Mouse (Mus musculus) MN1 (cell line): ENCODE data around the gene Pym1.
A peak's percentile ranks its signal among the peaks of the same experiment; 100 is the strongest.

ENCODE experiments used
- DNase-seq: peaks from one replicate; pipeline ENCODE4 v3.0.0-alpha.2; 2016; ENCODE audit warnings: low spot score

The Pym1 gene

DNA sequence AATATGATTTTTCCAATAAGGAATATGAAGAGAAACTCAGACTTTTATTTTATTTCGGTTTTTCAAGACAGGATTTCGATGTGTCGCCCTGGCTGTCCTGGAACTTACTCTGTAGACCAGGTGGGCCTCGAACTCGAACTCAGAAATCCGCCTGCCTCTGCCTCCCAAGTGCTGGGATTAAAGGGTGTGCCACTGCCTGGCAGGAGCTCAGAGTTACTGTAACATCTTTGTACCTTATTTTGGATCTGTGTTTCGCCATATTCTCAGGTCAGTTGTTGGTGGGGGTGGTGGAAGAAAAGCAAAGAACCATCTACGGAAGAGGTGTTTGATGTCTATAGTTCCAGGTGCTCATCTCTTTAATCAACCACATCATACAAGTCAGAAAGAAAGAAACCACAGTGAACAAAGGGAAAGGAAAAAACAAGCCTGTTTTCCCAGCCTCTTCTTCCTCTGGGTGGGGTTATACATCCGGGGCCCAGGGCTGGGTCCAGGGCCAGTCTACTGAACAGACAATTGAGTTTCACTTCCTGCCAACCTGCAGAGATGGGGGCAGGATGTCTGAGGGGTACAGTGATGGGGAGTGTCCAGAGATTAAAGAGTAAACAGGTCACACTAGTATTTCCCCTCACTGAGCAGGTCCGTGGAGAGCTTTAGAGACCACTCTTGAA lies 1.6 kb upstream of the Pym1 start:
- DNase-seq, result no peak

DNA sequence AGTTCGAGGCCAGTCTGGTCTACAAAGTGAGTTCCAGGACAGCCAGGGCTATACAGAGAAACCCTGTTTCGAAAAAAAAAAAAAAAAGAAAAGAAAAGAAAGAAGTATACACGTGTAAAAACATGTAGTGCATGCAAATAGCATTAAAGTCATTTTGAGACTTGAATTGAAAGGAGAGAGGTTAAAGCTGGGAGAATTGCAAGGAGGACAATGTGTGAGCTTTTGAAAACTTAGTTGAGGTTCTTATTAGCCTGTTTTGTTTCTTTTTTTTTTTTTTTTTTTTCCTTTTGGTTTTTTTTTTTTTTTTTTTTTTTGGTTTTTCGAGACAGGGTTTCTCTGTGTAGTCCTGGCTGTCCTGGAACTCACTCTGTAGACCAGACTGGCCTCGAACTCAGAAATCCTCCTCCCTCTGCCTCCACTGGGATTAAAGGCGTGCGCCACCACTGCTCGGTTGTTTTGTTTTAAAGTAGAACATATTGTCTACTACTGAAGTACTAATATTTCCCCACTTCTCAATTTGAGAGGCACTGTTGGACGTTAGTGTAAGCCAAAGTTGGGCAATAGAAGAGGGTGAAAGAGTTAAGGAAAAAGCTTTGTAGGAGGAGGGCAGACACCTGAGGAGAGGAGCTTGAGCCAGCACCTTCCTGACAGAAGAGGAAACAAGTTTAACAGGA lies 580 bp upstream of the Pym1 start:
- no peak for DNase-seq

DNA sequence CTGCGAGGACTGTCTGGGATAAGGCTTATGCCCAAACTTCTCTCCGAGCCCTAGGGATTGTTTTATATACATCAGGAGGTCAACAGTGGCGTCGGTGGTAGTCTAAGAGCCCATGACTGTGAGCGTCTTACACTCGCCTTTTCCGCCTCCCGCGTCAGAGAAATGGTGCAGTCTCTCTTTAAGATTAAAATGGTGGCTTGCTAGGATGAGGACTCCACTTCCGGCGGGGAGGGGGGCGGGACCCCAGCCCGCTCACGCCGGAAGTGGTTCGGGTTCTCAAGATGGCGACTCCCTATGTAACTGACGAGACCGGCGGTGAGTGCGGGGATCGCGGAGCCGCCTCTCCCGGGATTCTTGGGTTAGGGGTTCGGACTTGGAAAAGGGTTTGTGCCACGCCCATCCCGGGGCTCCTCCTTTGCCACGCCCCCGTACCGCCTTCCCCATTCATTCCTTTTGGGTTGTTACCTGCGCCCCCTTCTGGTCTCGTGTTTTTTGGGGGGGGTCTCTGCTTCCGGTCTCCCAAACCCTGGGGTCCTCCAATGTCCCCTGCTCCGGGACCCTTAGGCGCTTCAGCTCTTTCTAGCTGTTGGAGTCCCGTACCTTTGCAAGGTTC lies 669 bp downstream of the Pym1 start:
- DNase-seq, result peak; percentile 97

DNA sequence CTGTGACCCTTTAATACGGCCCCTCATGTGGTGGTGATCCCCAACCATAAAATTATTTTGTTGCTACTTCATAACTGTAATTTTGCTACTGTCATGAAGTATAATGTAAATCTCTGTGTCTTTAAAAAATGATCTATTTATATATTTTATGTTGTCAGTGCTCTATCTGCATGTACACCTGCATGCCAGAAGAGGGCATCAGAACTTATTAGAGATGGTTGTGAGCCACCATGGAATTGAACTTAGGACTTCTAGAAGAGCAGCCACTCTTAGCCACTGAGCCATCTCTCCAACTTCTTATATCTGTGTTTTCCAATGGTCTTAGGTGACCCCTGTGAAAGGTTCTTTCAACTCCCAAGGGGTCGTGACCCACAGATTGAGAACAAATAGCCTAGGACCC lies 25.2 kb downstream of the Pym1 start:
- DNase-seq, result peak; percentile 36

DNA sequence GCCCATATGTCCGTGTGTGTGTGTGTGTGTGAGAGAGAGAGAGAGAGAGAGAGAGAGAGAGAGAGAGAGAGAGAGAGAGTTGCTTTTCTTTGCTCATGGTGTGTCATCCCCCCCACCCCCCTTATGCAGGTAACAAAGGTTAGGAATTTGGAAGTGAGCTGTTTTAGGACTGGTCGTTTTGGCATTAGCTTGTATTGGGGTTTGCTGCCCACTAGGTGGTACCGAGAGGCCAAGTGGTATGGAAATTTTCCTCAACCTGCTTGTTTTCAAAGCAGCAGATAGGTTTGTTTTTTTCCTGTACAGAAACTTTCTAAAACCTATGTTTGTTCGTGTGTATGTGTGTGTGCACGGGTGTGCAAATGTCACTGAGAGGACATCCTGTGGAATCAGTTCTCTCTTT lies 26.0 kb downstream of the Pym1 start:
- DNase-seq, result peak; percentile 59

DNA sequence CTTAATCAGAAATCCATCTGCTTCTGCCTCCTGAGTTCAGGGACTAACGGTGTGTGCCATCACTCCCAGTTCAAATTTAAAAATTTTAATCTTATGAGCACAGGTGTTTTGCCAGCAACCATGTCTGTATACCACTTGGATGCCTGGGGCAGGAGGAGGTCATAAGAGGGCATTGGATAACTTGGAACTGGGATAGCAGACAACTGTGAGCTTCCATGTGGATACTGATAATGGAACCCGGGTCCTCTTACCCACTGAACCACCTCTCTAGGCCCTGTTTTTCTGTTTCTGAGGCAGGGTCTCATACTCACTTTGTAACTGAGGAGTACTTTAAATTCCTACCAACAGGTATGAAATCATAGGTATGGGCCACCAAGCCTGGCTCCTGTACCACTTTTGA lies 30.8 kb downstream of the Pym1 start:
- DNase-seq, result no peak

DNA sequence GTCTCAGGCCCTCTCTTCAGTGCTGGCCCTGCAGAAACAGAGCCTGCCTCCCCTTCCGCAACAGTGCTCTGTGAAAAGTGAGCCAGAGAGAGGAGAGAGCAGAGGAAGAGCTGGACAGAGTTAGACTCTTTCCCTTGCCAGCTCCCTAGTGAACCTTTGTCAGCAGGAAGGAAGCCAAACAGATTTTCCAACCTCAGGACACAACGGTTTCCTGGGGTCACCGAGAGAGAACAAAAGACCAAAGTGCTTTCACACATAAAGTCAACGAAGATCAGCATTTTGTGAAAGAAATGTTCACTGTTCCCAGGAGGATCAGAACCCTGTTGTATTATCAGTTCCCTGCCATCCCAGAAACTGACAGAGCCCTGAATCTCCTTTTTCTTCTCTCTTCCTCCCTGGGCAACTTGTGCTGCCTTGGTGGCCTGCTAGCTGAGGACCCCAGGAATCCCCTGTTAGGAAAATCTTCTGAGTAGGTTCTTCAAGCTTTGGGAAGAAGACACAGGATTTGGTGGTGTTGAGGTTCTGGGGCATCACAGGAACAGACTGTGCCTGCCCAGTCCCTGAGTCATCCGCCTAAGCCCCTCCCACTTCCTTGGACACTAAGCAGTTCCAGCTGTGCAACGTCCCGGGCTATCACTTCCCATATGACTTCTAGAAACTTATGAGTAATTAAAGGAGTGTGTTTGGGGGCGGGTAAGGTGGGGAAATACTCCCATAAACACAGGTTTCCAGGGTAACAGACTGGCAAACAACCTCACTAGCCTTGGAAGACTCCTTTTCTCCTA lies 31.5 kb downstream of the Pym1 start:
- DNase-seq, result peak; percentile 91

DNA sequence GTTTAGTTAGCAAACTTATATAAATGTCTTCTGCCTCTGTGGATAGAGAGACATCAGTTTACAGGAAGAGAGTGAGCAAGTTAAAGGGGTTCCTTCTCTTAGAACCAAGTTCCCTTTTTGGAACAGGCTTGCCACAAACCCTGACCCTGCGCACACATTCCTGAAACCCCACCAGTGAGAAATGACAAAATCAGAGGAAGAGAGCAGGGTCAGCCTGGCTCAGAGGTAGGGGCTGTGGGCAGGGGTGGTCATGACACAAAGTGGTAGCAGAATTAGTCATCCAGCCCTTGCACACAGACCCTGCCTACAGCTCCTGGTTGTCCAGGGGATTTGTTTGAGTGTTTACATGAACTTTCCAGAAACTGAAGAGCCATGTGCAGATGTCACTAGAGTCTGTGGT lies 32.5 kb downstream of the Pym1 start:
- DNase-seq, result peak; percentile 28

DNA sequence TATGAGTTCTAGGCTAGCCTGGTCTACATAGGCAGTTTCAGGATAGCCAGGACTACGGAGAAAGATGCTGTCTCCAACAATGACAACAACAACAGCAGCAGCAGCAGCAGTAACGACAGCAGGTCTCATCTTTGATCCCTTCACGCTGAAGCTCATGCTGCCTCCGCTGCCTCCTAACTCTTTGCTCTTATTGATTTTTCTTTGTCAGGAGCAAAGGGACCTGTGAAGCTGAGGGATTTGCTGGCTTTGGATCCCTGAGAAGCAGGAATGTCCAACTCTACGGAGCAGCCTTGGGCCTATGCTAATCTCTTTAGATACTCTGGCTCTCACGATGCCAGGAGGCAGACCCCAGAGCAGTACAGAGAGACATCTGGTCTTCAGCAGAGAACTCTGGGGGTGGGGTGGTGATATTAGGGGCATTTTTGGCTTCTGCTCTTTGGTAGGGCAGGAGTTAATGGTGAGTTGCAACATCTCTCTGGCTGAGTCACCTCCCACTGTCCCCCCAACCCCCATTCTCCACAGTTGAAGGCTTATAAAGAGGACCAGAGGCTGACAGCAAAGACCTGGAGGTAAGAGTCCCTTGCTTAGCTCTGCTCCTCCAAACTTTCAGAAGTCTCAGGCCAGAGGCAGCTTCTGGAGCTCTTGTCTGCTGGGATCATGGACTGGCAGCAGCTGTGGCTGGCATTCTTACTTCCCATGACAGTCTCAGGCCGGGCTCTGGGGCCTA lies 42.9 kb downstream of the Pym1 start, which contains the start of gene Mmp19:
Gene Mmp19 (plus strand): TSS at position 513 of the 727 bp plus-strand sequence.
- peak; percentile 32 for DNase-seq

DNA sequence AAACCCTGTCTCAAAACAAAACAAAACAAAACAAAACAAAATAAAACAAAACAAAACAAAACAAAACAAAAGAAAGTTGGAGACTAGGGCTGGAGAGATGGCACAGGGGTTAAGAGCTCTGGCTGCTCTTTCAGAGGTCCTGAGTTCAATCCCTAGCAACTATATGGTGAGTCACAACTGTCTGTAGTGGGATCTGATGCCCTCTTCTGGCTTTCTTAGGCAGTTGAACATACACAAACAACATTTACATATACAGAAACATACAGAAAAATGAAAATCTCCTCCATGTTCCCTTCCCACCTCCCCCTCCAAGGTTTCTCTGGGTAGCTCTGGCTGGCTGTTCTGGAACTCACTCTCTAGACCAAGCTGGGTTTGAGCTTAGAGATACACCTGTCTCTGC lies 44.4 kb downstream of the Pym1 start:
- DNase-seq, result no peak

DNA sequence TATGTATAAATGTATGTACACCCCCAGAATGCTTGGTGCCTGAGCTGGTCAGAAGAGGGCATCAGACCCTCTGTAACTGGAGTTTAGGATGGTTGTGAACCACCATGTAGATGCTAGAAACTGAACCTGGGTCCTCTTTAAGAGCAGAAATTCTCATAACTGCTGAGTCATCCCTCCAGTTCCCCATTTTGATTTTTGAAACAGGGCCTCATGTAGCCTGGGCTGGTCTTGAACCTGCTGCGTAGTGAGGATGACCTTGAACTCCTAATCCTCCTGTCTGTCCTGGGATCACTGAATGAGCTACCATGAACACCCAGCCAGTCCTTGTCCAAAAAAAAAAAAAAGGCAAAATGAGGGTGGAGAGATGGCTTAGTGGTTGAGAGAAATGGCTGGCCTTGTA lies 45.6 kb downstream of the Pym1 start:
- no peak for DNase-seq

DNA sequence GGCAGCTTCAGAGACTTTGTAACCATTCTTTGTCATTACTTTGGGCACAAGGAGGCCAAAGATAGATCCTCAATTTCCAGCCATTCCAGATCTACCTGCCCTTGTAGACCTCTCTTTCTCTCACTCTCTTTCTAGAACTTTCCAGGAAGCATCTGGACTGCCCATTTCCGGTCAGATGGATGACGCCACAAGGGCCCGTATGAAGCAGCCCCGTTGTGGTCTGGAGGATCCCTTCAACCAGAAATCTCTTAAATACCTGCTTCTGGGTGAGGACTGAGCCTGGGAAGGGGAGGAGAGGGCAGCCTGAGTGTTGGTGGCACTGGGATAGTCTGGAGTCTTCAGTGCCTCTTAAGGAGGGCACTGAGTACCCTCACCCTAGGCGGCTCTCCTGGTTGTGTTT lies 46.7 kb downstream of the Pym1 start:
- DNase-seq, result no peak

DNA sequence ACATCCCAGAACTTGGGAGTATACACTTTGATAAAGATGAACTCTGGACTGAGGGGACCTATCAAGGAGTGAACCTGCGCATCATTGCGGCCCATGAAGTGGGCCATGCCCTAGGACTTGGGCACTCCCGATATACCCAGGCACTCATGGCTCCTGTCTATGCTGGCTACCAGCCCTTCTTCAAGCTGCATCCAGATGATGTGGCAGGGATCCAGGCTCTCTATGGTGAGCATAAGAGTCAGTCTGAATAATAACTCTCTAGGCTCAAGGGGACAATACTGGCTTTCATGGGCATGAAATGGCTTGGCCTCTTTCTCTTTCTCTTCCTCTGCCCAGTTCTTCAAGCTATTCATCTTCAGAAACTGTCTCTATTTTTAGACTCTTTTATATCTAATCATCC lies 47.9 kb downstream of the Pym1 start:
- DNase-seq, result no peak

DNA sequence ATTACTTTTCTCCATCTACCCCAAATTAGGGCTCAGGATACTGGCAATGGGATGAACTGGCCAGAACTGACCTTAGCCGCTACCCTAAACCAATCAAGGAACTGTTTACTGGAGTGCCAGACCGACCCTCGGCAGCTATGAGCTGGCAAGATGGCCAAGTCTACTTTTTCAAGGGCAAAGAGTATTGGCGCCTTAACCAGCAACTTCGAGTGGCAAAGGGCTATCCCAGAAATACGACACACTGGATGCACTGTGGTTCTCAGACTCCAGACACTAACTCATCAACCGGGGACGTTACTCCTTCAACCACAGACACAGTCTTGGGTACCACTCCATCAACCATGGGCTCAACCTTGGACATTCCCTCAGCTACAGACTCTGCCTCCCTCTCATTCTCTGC lies 51.0 kb downstream of the Pym1 start:
- DNase-seq, result no peak

DNA sequence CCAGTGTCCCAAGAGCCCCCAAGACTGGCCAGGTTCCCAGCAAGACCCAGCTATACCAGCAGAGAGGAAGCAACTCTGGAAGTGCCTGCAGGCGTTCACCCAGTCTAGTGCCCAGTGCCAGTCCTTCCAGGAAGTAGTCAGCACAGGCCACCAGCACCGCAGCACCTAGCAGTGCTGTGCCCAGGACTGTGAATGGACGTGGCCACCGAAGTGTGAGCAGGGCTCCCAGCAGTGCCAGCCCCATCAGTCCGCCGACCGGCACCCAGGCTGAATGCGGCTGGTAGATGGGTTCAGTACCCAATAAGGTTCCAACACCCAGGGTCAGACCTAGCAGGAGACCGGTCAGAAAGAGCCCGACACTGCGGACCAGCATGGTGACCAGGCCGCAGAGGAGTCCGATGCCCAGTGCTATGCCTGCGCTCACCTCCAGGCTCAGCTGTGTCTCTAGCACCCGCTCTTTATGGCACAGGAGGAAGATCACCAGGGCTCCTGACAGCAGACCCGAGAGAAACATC lies 54.3 kb downstream of the Pym1 start:
- no peak for DNase-seq

DNA sequence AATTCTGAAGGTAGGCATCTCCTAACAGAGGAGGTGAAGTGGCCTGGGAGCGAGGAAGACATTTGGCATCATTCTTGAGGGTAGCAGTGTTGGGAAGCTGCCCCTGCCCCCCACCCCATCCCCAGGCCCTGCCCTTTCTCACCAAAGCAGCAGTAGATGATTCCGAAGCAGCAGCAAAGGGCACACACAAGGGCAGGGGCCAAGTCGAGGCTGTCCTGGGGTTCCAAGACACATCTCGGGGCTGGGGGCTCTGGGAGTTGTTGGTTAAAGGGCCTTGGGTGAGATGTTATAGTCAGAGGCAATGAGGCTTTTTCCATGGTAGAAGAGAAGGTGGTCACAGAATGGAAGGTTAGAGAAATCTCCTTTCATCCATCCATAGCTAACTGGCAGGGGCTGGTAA lies 55.3 kb downstream of the Pym1 start:
- DNase-seq, result no peak

DNA sequence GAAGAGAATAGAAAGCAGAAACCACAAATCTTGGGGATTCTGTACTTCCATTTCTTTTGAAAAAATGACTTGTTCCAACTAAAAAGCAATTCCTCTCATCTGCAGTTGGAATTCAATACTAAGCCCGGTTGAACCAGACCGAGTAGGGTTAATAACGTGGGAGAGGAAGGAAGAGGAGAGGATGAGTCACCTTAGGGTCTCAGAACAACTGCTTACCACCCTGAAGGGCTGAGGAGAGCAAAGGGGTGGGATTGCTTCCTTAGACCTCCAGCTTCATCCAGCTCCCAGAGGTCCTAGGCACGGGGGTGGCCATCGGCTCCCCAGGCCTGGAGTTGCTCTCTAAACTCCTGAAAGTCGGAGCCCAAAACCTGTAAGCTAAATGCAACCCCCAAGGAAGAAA lies 55.7 kb downstream of the Pym1 start:
- peak; percentile 43 for DNase-seq

DNA sequence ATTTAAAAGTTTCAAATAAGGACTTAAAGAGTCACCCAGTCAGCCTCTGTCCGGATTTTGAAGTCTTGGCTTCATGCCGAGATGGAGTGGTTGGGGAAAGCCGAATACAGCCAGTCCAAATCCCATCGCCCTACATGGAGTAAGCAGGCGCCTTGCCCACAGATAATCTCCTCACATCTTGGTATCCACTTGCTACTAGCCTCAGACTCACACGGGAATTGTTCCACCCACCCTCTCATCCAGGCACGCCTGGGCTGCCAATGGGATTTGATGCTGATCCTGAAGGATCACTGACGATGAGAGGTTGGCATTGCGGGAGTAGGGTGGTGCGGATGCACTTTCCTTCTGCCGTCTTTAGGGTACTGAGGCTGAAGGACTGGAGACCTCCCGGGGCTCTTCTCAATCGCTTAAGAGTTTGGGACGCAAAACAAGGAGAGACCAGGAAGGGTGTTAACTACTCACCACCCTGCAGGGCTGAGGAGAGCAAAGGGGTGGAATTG lies 56.1 kb downstream of the Pym1 start, which contains the start of gene Dnajc14:
Gene Dnajc14 (plus strand): TSS at position 292 of the 500 bp plus-strand sequence.
- DNase-seq, result peak; percentile 92

DNA sequence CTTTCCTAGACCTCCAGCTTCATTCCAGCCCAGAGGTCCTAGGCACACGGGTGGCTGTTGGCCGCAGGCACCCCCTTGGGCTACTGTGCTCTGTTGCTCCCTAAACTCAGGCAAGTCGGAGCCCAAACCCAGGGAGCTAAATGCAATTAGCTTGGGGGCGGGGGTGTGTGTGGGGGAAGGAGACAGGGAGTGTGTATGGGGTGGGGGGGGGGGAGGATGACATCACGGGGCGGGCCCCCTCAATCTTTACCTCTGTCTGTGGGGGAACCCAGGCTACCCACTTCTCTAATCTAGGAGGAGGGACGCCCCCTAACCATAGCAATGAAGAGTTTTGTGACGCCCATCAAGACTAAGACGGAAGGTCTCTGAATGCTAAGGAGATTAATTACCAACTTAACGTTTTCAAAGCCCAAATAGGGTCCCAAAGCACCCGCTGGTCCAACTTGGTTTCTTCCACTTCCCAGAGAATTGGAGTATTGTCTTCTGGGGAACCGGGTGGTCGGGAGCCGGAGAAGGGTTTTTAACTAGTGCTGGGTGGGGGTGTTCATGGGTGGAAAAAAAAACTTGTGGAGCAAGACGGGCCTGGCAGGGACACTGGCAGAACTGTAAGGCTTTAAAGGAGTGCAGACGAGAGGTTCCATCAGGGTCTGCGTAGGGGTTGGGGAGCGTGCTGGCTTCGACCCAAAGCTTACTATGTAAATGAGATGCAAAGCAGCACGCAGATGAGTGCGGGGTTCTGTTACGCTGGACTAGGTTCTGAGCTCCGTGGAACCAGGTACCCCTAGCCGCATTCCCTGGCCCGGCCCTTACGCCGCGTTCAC lies 56.8 kb downstream of the Pym1 start, which contains the start of gene Tmem198b:
Gene Tmem198b (minus strand): TSS at position 100 of the 821 bp plus-strand sequence.
- peak; percentile 87 for DNase-seq
